Mouse (Mus musculus) heart, embryonic 14.5 days (tissue): ENCODE data around the gene 5730522E02Rik. TPM values are rescaled to one million over a fixed set of nuclear protein-coding genes. Genes with fewer than 3 reads are reported as not detected.

ENCODE experiments used
- ATAC-seq: fragments of 200-750 bp; cut with Nextera tagmentation; 2 replicates; pipeline ENCODE4 v1.8.0; 2017; ENCODE audit warnings: low read depth, moderate TSS enrichment; ENCODE audit not compliant: insufficient number of reproducible peaks, insufficient read depth, low FRiP score
- H3K27ac ChIP-seq, 2 experiments: fragments of 200-500 bp in 1 of 2; fragments of 300-500 bp in 1 of 2; sonication (generic) in 1 of 2; replicated peaks in 1 of 2; 2 replicates each; pipeline ENCODE4 v1.5.1; 2012 to 2014; ENCODE audit warnings: low read depth in 2 of 2, low read length in 2 of 2, control low read depth in 1 of 2, mild to moderate bottlenecking in 1 of 2, mixed read lengths in 1 of 2; ENCODE audit not compliant: control insufficient read depth in 1 of 2, insufficient read depth in 1 of 2
- H3K27me3 ChIP-seq: fragments of 300-500 bp; sonication (generic); 2 replicates; pipeline ENCODE4 v1.6.1; 2014; ENCODE audit warnings: mild to moderate bottlenecking, low read length, control low read depth; ENCODE audit not compliant: control insufficient read depth, insufficient read depth
- H3K36me3 ChIP-seq: fragments of 300-500 bp; sonication (generic); 2 replicates; pipeline ENCODE4 v1.6.1; 2014; ENCODE audit warnings: mild to moderate bottlenecking, control low read depth, low read length, mixed read lengths; ENCODE audit not compliant: control insufficient read depth, insufficient read depth
- H3K4me1 ChIP-seq, 2 experiments: fragments of 200-500 bp in 1 of 2; fragments of 300-500 bp in 1 of 2; sonication (generic) in 1 of 2; 2 replicates each; pipeline ENCODE4 v1.6.1; 2012 to 2014; ENCODE audit warnings: low read length in 2 of 2, control low read depth in 1 of 2, mixed read lengths in 1 of 2; ENCODE audit not compliant: control insufficient read depth in 2 of 2, insufficient read depth in 2 of 2
- H3K4me2 ChIP-seq: fragments of 300-500 bp; sonication (generic); 2 replicates; pipeline ENCODE4 v1.6.1; 2014; ENCODE audit warnings: mild to moderate bottlenecking, low read length
- H3K4me3 ChIP-seq, 2 experiments: fragments of 200-500 bp in 1 of 2; fragments of 300-500 bp in 1 of 2; sonication (generic) in 1 of 2; 2 replicates each; pipeline ENCODE4 v1.5.1; 2012 to 2014; ENCODE audit warnings: low read length in 2 of 2, mild to moderate bottlenecking in 2 of 2, control low read depth in 1 of 2, low read depth in 1 of 2, moderate library complexity in 1 of 2; ENCODE audit not compliant: control insufficient read depth in 1 of 2, insufficient read depth in 1 of 2
- H3K9ac ChIP-seq: fragments of 300-500 bp; sonication (generic); 2 replicates; pipeline ENCODE4 v1.6.1; 2014; ENCODE audit warnings: mild to moderate bottlenecking, low read length
- H3K9me3 ChIP-seq: fragments of 300-500 bp; sonication (generic); 2 replicates; pipeline ENCODE4 v1.6.1; 2016; ENCODE audit warnings: low read length, control low read depth; ENCODE audit not compliant: control insufficient read depth
- WGBS: fragments of 180-500 bp; shearing (Covaris S2); extraction: QIAGEN DNeasy Blood & Tissue Kit; methylation state at CpG from one replicate; pipeline ENCODE4 v1.1.7; 2014; 5-methylcytosine and 5-hydroxymethylcytosine counted together
- polyA plus RNA-seq: library from polyadenylated mRNA; unstranded; fragments of >200 nt; fragmentation: Nextera tagmentation; extraction: Ambion mirVana; gene quantifications from 2 replicates; pipeline ENCODE4 v1.2.1, GENCODE M21; 2014

The 5730522E02Rik gene
- polyA plus RNA-seq, 1 experiment from 2014 or later, result 0.77 TPM

GRCm38 (mm10) chr11:25696168-25696567, 514.4 kb downstream of the 5730522E02Rik start:
- 65% methylated on average over 5 of the region's 5 CpGs for WGBS
- H3K4me2 ChIP-seq, result no peak overlapping the region
- ATAC-seq, result no peak
- no peaks in the 10 kb centered on the region for H3K27me3 ChIP-seq
- H3K9me3 ChIP-seq, result no peaks in the 10 kb centered on the region
- no peak overlapping the region for H3K27ac ChIP-seq
- H3K4me1 ChIP-seq, result no peaks in the 10 kb centered on the region; a peak in 1 of 4 replicates
- no peaks in the 10 kb centered on the region for H3K36me3 ChIP-seq
- no peak overlapping the region for H3K4me3 ChIP-seq
- no peak overlapping the region for H3K9ac ChIP-seq

- no peak overlapping the region for H3K4me3 ChIP-seq
- H3K36me3 ChIP-seq, result no peaks in the 10 kb centered on the region
- H3K9ac ChIP-seq, result no peak overlapping the region
- no peak overlapping the region for H3K27ac ChIP-seq
- no peak for ATAC-seq
- H3K4me1 ChIP-seq, result no peaks in the 10 kb centered on the region
- H3K9me3 ChIP-seq, result no peaks in the 10 kb centered on the region
- H3K4me2 ChIP-seq, result no peak overlapping the region
- no peaks in the 10 kb centered on the region for H3K27me3 ChIP-seq
- 77% methylated on average over 4 of the region's 4 CpGs for WGBS
These were observed 525.8 kb downstream of the 5730522E02Rik start for GRCm38 (mm10) chr11:25684731-25685130.

- H3K27ac ChIP-seq, result no peak overlapping the region
- WGBS, result 85% methylated on average over 1 of the region's 1 CpGs
- ATAC-seq, result no peak
- H3K4me2 ChIP-seq, result no peak overlapping the region
- H3K4me1 ChIP-seq, result no peaks in the 10 kb centered on the region
- no peak overlapping the region for H3K9ac ChIP-seq
- no peaks in the 10 kb centered on the region for H3K27me3 ChIP-seq
- no peak overlapping the region for H3K4me3 ChIP-seq
- H3K9me3 ChIP-seq, result no peaks in the 10 kb centered on the region
- no peaks in the 10 kb centered on the region for H3K36me3 ChIP-seq
These were observed 530.7 kb downstream of the 5730522E02Rik start for GRCm38 (mm10) chr11:25679856-25680255.

GRCm38 (mm10) chr11:25674194-25674593, 536.4 kb downstream of the 5730522E02Rik start:
- Histone ChIP-seq H3K4me2 (no peak overlapping the region), H3K9ac (no peak overlapping the region), H3K4me1 (no peaks in the 10 kb centered on the region), H3K27me3 (no peaks in the 10 kb centered on the region), H3K9me3 (no peaks in the 10 kb centered on the region), H3K4me3 (no peak overlapping the region), H3K36me3 (no peaks in the 10 kb centered on the region), H3K27ac (no peak overlapping the region)
- WGBS, result 90% methylated on average over 3 of the region's 3 CpGs
- ATAC-seq, result no peak

- H3K27me3 ChIP-seq, result no peaks in the 10 kb centered on the region
- H3K9ac ChIP-seq, result no peak overlapping the region
- H3K4me2 ChIP-seq, result no peak overlapping the region
- H3K4me3 ChIP-seq, result no peak overlapping the region
- ATAC-seq, result no peak
- H3K27ac ChIP-seq, result no peak overlapping the region
- H3K36me3 ChIP-seq, result no peaks in the 10 kb centered on the region
- no peaks in the 10 kb centered on the region for H3K4me1 ChIP-seq
- no peaks in the 10 kb centered on the region for H3K9me3 ChIP-seq
- 72% methylated on average over 4 of the region's 4 CpGs for WGBS
These were observed 540.5 kb downstream of the 5730522E02Rik start for GRCm38 (mm10) chr11:25670018-25670417.

GRCm38 (mm10) chr11:25664562-25665104, 545.9 kb downstream of the 5730522E02Rik start:
- Histone ChIP-seq H3K4me2 (no peak overlapping the region), H3K27me3 (no peaks in the 10 kb centered on the region), H3K4me3 (no peak overlapping the region), H3K9ac (no peak overlapping the region), H3K4me1 (no peaks in the 10 kb centered on the region), H3K27ac (no peak overlapping the region), H3K9me3 (no peaks in the 10 kb centered on the region), H3K36me3 (no peaks in the 10 kb centered on the region)
- 70% methylated on average over 3 of the region's 3 CpGs for WGBS
- no peak for ATAC-seq

- Histone ChIP-seq H3K9me3 (no peaks in the 10 kb centered on the region), H3K4me2 (no peak overlapping the region), H3K9ac (no peak overlapping the region), H3K4me3 (no peak overlapping the region), H3K4me1 (no peaks in the 10 kb centered on the region), H3K36me3 (no peaks in the 10 kb centered on the region), H3K27ac (no peak overlapping the region), H3K27me3 (no peaks in the 10 kb centered on the region)
- WGBS, result 67% methylated on average over 5 of the region's 5 CpGs
- no peak for ATAC-seq
These were observed 564.3 kb downstream of the 5730522E02Rik start for GRCm38 (mm10) chr11:25646282-25646681.
